Mouse (Mus musculus) kidney, embryonic 14.5 days (tissue): ENCODE data around the gene Tcf15. TPM values are rescaled to one million over a fixed set of nuclear protein-coding genes. Genes with fewer than 3 reads are reported as not detected.

Experiments used
- ATAC-seq: fragments of 200-750 bp; cut with Nextera tagmentation; 2 replicates; pipeline ENCODE4 v1.8.0; 2017; ENCODE audit warnings: moderate number of reproducible peaks, mild to moderate bottlenecking, moderate TSS enrichment, moderate library complexity; ENCODE audit not compliant: low FRiP score, low TSS enrichment
- H3K27ac ChIP-seq: fragments of 300-500 bp; sonication (generic); 2 replicates; pipeline ENCODE4 v1.5.1; 2014; ENCODE audit warnings: low read depth, mild to moderate bottlenecking, low read length, moderate library complexity, mixed read lengths
- H3K27me3 ChIP-seq: fragments of 300-500 bp; sonication (generic); 2 replicates; pipeline ENCODE4 v1.6.1; 2014; ENCODE audit warnings: mild to moderate bottlenecking, low read length; ENCODE audit not compliant: control insufficient read depth, insufficient read depth
- H3K36me3 ChIP-seq: fragments of 300-500 bp; sonication (generic); 2 replicates; pipeline ENCODE4 v1.6.1; 2014; ENCODE audit warnings: low read length, mixed read lengths; ENCODE audit not compliant: control insufficient read depth, insufficient read depth
- H3K4me1 ChIP-seq: fragments of 300-500 bp; sonication (generic); 2 replicates; pipeline ENCODE4 v1.6.1; 2014; ENCODE audit warnings: low read length, mixed read lengths; ENCODE audit not compliant: control insufficient read depth, insufficient read depth
- H3K4me2 ChIP-seq: fragments of 300-500 bp; sonication (generic); replicated peaks from 2 replicates; pipeline ENCODE4 v1.6.1; 2014; ENCODE audit warnings: low read depth, mild to moderate bottlenecking, low read length
- H3K4me3 ChIP-seq: fragments of 300-500 bp; sonication (generic); 2 replicates; pipeline ENCODE4 v1.5.1; 2014; ENCODE audit warnings: mild to moderate bottlenecking, low read length
- H3K9ac ChIP-seq: fragments of 300-500 bp; sonication (generic); 2 replicates; pipeline ENCODE4 v1.6.1; 2014; ENCODE audit warnings: low read depth, mild to moderate bottlenecking, low read length, moderate library complexity
- H3K9me3 ChIP-seq: fragments of 300-500 bp; sonication (generic); 2 replicates; pipeline ENCODE4 v1.6.1; 2016; ENCODE audit warnings: low read length; ENCODE audit not compliant: control insufficient read depth
- WGBS: fragments of 180-500 bp; shearing (Covaris S2); extraction: QIAGEN DNeasy Blood & Tissue Kit; methylation state at CpG from one replicate; pipeline ENCODE4 v1.1.7; 2014; 5-methylcytosine and 5-hydroxymethylcytosine counted together
- polyA plus RNA-seq: library from polyadenylated mRNA; unstranded; fragments of >200 nt; fragmentation: Nextera tagmentation; extraction: Ambion mirVana; gene quantifications from 2 replicates; pipeline ENCODE4 v1.2.1, GENCODE M21; 2014

The Tcf15 gene
- polyA plus RNA-seq, 1 experiment from 2014 or later, result 18.2 TPM

DNA sequence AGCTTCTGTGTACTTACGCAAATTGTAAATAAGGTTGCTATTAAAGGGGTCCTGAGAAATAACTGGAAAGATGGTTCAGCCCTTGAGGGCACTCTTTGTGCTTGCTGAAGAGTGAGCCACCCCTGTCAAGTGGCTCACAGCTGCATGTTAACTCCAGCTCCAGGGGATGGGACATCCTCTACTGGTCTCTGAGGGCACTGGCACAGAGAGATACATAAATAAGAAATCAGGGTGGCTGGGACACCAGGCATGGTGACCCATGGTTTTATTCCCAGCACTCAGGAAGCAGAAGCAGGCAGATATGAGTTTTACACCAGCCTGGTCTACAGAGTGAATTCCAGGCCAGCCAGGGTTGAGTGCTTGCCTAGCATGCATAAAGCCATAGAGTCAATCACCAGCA is 26.0 kb downstream of the Tcf15 start:
- ATAC-seq, result no peak
- Histone ChIP-seq H3K9ac (no peak overlapping the region), H3K36me3 (no peaks in the 10 kb centered on the region), H3K4me3 (no peak overlapping the region), H3K27ac (no peak overlapping the region), H3K4me1 (no peaks in the 10 kb centered on the region), H3K27me3 (no peaks in the 10 kb centered on the region), H3K4me2 (no peak overlapping the region), H3K9me3 (no peaks in the 10 kb centered on the region)
- 94% methylated on average over 1 of the region's 1 CpGs for WGBS

DNA sequence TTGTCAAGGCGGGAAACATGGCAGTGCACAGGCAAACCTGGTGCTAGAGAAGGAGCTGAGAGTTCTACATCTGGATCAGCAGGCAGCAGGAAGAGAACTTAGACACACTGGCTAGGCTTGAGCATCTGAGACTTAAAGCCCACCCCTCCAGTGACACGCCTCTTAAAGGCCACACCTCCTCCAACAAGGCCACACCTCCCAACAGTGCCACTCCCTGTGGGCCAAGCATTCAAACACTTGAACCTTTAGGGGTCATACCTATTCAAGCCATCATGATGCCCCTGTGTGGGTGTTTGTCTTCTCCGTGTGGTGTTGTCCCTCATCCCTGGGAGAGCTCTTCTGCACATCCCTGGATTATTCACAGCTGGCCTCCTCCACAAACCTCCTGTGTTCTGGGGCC is 31.5 kb downstream of the Tcf15 start:
- Histone ChIP-seq H3K4me1 (no peaks in the 10 kb centered on the region), H3K4me3 (no peak overlapping the region), H3K36me3 (no peaks in the 10 kb centered on the region), H3K27me3 (no peaks in the 10 kb centered on the region), H3K9ac (no peak overlapping the region), H3K27ac (no peak overlapping the region), H3K4me2 (no peak overlapping the region), H3K9me3 (no peaks in the 10 kb centered on the region)
- WGBS, result 98% methylated on average over 3 of the region's 3 CpGs
- ATAC-seq, result no peak

DNA sequence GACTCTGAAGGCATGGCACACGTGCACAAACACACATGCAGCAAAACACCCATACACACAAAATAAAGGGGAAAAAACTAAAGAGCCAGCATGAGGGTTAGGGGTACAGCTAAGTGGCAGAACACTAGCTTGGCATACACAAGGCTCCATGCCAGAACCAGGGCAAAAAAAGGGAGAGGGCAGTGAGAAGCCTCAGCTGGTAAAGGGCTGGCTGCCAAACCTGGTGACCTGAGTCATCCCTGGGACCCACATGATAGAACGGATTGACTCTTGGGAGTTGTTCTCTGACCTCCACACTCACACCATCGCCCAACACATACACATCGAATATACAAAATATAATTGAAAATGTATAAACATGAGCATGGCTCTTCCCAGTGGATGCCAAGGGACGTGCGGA is 33.3 kb downstream of the Tcf15 start:
- no peak overlapping the region for H3K27ac ChIP-seq
- H3K4me3 ChIP-seq, result no peak overlapping the region
- H3K36me3 ChIP-seq, result no peaks in the 10 kb centered on the region
- peaks cover 7% of the 10 kb centered on the region; the same call in 1 of the 2 replicates for H3K4me1 ChIP-seq
- no peak overlapping the region for H3K9ac ChIP-seq
- no peaks in the 10 kb centered on the region for H3K9me3 ChIP-seq
- H3K4me2 ChIP-seq, result no peak overlapping the region
- no peak for ATAC-seq
- WGBS, result 84% methylated on average over 6 of the region's 6 CpGs
- no peaks in the 10 kb centered on the region for H3K27me3 ChIP-seq

- Histone ChIP-seq H3K36me3 (no peaks in the 10 kb centered on the region), H3K4me2 (peak overlapping the region; percentile 30), H3K4me1 (peaks cover 7% of the 10 kb centered on the region; the same call in 1 of the 2 replicates), H3K4me3 (no peak overlapping the region), H3K9ac (no peak overlapping the region), H3K27ac (no peak overlapping the region), H3K27me3 (no peaks in the 10 kb centered on the region), H3K9me3 (no peaks in the 10 kb centered on the region)
- no peak for ATAC-seq
- WGBS, result 13% methylated on average over 23 of the region's 24 CpGs
Observed at GRCm38 (mm10) chr2:152177162-152177805, 33.9 kb downstream of the Tcf15 start.

DNA sequence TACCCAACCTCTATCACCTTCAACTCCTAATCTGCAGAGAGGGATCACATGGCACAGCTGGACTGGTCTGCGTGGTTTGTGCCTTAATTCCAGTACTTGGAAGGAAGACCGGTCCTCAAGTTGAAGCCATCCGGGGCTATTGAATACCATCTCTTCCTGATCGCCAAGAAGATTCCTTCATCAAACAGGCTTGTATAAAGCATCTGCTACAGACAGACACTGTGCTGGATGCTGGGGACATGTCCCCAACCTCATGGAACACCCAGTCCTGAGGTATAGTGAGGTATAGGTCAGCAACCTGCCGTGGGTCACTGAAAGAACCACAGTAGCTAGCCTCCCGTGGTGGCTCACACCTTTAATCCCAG is 34.4 kb downstream of the Tcf15 start:
- H3K9ac ChIP-seq, result no peak overlapping the region
- 78% methylated on average over 6 of the region's 6 CpGs for WGBS
- H3K4me2 ChIP-seq, result no peak overlapping the region
- H3K4me1 ChIP-seq, result peaks cover 7% of the 10 kb centered on the region; the same call in 1 of the 2 replicates
- H3K27me3 ChIP-seq, result no peaks in the 10 kb centered on the region
- no peaks in the 10 kb centered on the region for H3K9me3 ChIP-seq
- no peaks in the 10 kb centered on the region for H3K36me3 ChIP-seq
- no peak overlapping the region for H3K4me3 ChIP-seq
- no peak for ATAC-seq
- no peak overlapping the region for H3K27ac ChIP-seq

DNA sequence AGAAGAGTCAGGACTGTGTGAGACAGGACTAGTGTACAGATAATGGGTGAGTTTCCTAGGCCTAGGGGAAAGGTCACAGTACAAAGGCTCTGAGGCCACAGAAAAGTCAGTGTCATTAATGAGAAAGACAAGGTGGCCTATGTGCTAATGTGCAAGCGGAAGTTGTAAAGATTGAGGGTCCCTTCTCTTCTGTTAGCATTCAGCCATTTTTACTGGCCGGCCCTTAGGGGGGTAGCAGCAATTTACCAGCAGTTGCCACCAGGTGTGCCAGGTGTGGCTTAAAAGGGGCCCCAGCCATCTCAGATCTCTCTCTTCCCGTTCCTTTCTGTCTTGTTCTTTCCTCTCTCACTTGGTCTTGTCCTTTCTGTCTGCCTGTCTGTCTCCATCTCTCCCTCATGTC is 35.0 kb downstream of the Tcf15 start:
- Histone ChIP-seq H3K4me3 (no peak overlapping the region), H3K4me2 (no peak overlapping the region), H3K9me3 (no peaks in the 10 kb centered on the region), H3K27me3 (no peaks in the 10 kb centered on the region), H3K27ac (no peak overlapping the region), H3K4me1 (peaks cover 7% of the 10 kb centered on the region; the same call in 1 of the 2 replicates), H3K36me3 (no peaks in the 10 kb centered on the region), H3K9ac (no peak overlapping the region)
- WGBS, result 87% methylated on average over 3 of the region's 3 CpGs
- ATAC-seq, result no peak

DNA sequence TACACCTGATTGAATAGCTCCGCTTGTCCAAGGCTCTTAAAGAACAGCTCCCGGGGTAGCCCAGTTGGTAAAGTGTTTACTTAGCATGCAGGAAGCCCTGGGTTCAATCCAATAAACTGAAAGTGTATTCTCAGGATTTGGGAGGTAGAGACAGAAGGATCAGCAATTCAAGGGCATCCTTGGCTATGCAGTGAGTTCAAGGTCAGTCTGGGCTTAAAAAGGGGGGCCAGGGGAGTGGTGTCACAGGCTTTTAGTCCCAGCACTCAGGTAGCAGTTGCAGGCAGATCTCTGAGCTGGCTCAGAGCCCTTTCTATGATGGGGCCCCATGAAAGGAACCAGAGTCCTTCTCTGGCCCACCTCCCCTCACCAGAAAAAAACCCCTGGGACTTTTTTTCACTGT is 35.9 kb downstream of the Tcf15 start:
- Histone ChIP-seq H3K27me3 (no peaks in the 10 kb centered on the region), H3K27ac (no peak overlapping the region), H3K9me3 (no peaks in the 10 kb centered on the region), H3K36me3 (no peaks in the 10 kb centered on the region), H3K4me1 (peaks cover 7% of the 10 kb centered on the region; the same call in 1 of the 2 replicates), H3K4me3 (no peak overlapping the region), H3K9ac (no peak overlapping the region), H3K4me2 (no peak overlapping the region)
- WGBS, result 75% methylated on average over 2 of the region's 2 CpGs
- ATAC-seq, result no peak

GRCm38 (mm10) chr2:152180323-152180722 is 37.0 kb downstream of the Tcf15 start:
- no peak overlapping the region for H3K27ac ChIP-seq
- H3K27me3 ChIP-seq, result no peaks in the 10 kb centered on the region
- H3K9me3 ChIP-seq, result no peaks in the 10 kb centered on the region
- H3K4me3 ChIP-seq, result no peak overlapping the region
- WGBS, result 42% methylated on average over 6 of the region's 6 CpGs
- H3K9ac ChIP-seq, result no peak overlapping the region
- ATAC-seq, result peak; percentile 58; the same call in 1 of the 2 replicates
- no peak overlapping the region for H3K4me2 ChIP-seq
- H3K4me1 ChIP-seq, result peaks cover 7% of the 10 kb centered on the region; the same call in 1 of the 2 replicates
- H3K36me3 ChIP-seq, result no peaks in the 10 kb centered on the region

GRCm38 (mm10) chr2:152187132-152187531 is 43.8 kb downstream of the Tcf15 start:
- Histone ChIP-seq H3K36me3 (no peaks in the 10 kb centered on the region), H3K4me2 (no peak overlapping the region), H3K27ac (no peak overlapping the region), H3K9me3 (no peaks in the 10 kb centered on the region), H3K4me1 (no peaks in the 10 kb centered on the region), H3K4me3 (no peak overlapping the region), H3K27me3 (no peaks in the 10 kb centered on the region), H3K9ac (no peak overlapping the region)
- WGBS, result 84% methylated on average over 5 of the region's 5 CpGs
- ATAC-seq, result no peak
